Mouse (Mus musculus) ES-Bruce4 (cell line): Measurements from ENCODE around the gene Hoxa3. TPM values are rescaled to one million over a fixed set of nuclear protein-coding genes. Genes with fewer than 3 reads are reported as not detected.

Experiments used
- H3K27ac ChIP-seq: 2 replicates; pipeline ENCODE4 v1.5.1; 2012; ENCODE audit warnings: low read length, inconsistent platforms; ENCODE audit not compliant: insufficient read depth
- H3K27me3 ChIP-seq: 2 replicates; pipeline ENCODE4 v1.6.1; 2012; ENCODE audit warnings: mild to moderate bottlenecking, low read length, inconsistent platforms; ENCODE audit not compliant: control insufficient read depth, poor library complexity, insufficient read depth, severe bottlenecking
- H3K36me3 ChIP-seq: 2 replicates; pipeline ENCODE4 v1.6.1; 2012; ENCODE audit warnings: inconsistent platforms, mild to moderate bottlenecking, low read length, moderate library complexity; ENCODE audit not compliant: control insufficient read depth, poor library complexity, insufficient read depth, severe bottlenecking
- H3K4me1 ChIP-seq: one replicate; pipeline ENCODE4 v1.8.1; 2011; ENCODE audit warnings: low read length; ENCODE audit not compliant: control insufficient read depth, insufficient read depth
- H3K4me3 ChIP-seq: 2 replicates; pipeline ENCODE4 v1.5.1; 2011; ENCODE audit warnings: low read depth, mild to moderate bottlenecking, low read length
- H3K9ac ChIP-seq: 2 replicates; pipeline ENCODE4 v1.6.1; 2012; ENCODE audit warnings: low read depth, mild to moderate bottlenecking, inconsistent platforms; ENCODE audit not compliant: poor library complexity, severe bottlenecking
- H3K9me3 ChIP-seq: replicated peaks from 2 replicates; pipeline ENCODE4 v1.6.1; 2012; ENCODE audit warnings: mild to moderate bottlenecking, low read length, inconsistent platforms; ENCODE audit not compliant: control insufficient read depth, poor library complexity, insufficient read depth, severe bottlenecking
- CTCF ChIP-seq: IDR thresholded peaks from one replicate; pipeline ENCODE4 v1.8.1; 2011; ENCODE audit warnings: low read depth, low read length
- EP300 ChIP-seq: IDR thresholded peaks from 2 replicates; pipeline ENCODE4 v1.6.1; 2011; ENCODE audit warnings: low read depth, low read length; ENCODE audit not compliant: insufficient read depth
- POLR2A ChIP-seq: IDR thresholded peaks from one replicate; pipeline ENCODE4 v1.8.1; 2011; ENCODE audit warnings: low read length; ENCODE audit not compliant: insufficient read depth
- polyA plus RNA-seq: library from polyadenylated mRNA; stranded (reverse); fragments of >200 nt; gene quantifications from 2 replicates; pipeline ENCODE4 v1.2.4, GENCODE M21; 2011; ENCODE audit warnings: low read depth; ENCODE audit not compliant: missing spikeins, insufficient read depth, insufficient read length

Gene Hoxa3
- polyA plus RNA-seq, 1 experiment = 0.25 TPM

- no peak overlapping the region for H3K4me3 ChIP-seq
- peaks cover 27% of the 10 kb centered on the region for H3K27me3 ChIP-seq
- no peak for TF ChIP-seq EP300
- H3K4me1 ChIP-seq = no peaks in the 10 kb centered on the region
- H3K36me3 ChIP-seq = no peaks in the 10 kb centered on the region
- no peak overlapping the region for H3K9ac ChIP-seq
- no peaks in the 10 kb centered on the region for H3K9me3 ChIP-seq
- H3K27ac ChIP-seq = no peak overlapping the region
These were observed 12.9 kb downstream of the Hoxa3 start for GRCm38 (mm10) chr6:52200073-52200750.

GRCm38 (mm10) chr6:52197271-52197670 lies 15.9 kb downstream of the Hoxa3 start:
- Histone ChIP-seq H3K9ac (no peak overlapping the region), H3K4me3 (no peak overlapping the region), H3K4me1 (no peaks in the 10 kb centered on the region), H3K9me3 (no peaks in the 10 kb centered on the region), H3K36me3 (no peaks in the 10 kb centered on the region), H3K27me3 (peaks cover 26% of the 10 kb centered on the region), H3K27ac (no peak overlapping the region)
- no peak for TF ChIP-seq EP300
- peak; percentile 36 for TF ChIP-seq CTCF
- TF ChIP-seq POLR2A = no peak

GRCm38 (mm10) chr6:52196811-52197210 lies 16.3 kb downstream of the Hoxa3 start:
- no peaks in the 10 kb centered on the region for H3K9me3 ChIP-seq
- no peaks in the 10 kb centered on the region for H3K36me3 ChIP-seq
- H3K27ac ChIP-seq = no peak overlapping the region
- TF ChIP-seq POLR2A (no peak), EP300 (no peak), CTCF (no peak)
- H3K4me3 ChIP-seq = no peak overlapping the region
- no peak overlapping the region for H3K9ac ChIP-seq
- H3K27me3 ChIP-seq = peaks cover 24% of the 10 kb centered on the region
- H3K4me1 ChIP-seq = no peaks in the 10 kb centered on the region

- H3K27ac ChIP-seq = no peak overlapping the region
- H3K9me3 ChIP-seq = no peaks in the 10 kb centered on the region
- no peaks in the 10 kb centered on the region for H3K4me1 ChIP-seq
- TF ChIP-seq CTCF (no peak), EP300 (no peak), POLR2A (no peak)
- H3K27me3 ChIP-seq = peaks cover 27% of the 10 kb centered on the region
- no peaks in the 10 kb centered on the region for H3K36me3 ChIP-seq
- no peak overlapping the region for H3K4me3 ChIP-seq
- no peak overlapping the region for H3K9ac ChIP-seq
These were observed 18.4 kb downstream of the Hoxa3 start for GRCm38 (mm10) chr6:52194690-52195089.

- peaks cover 29% of the 10 kb centered on the region for H3K27me3 ChIP-seq
- H3K4me1 ChIP-seq = no peaks in the 10 kb centered on the region
- TF ChIP-seq EP300 = no peak
- no peak for TF ChIP-seq POLR2A
- TF ChIP-seq CTCF = no peak
These were observed 21.1 kb downstream of the Hoxa3 start for GRCm38 (mm10) chr6:52191860-52192550.

More at GRCm38 (mm10) chr6:52191860-52192550, 21.1 kb downstream of the Hoxa3 start:
- H3K27ac ChIP-seq = no peak overlapping the region
- peak overlapping the region; percentile 37 for H3K9ac ChIP-seq
- no peaks in the 10 kb centered on the region for H3K36me3 ChIP-seq
- H3K9me3 ChIP-seq = no peaks in the 10 kb centered on the region
- H3K4me3 ChIP-seq = peak overlapping the region; percentile 66
